9 mouse cellular contexts compared by ENCODE assay signal in the genomic region with DNA sequence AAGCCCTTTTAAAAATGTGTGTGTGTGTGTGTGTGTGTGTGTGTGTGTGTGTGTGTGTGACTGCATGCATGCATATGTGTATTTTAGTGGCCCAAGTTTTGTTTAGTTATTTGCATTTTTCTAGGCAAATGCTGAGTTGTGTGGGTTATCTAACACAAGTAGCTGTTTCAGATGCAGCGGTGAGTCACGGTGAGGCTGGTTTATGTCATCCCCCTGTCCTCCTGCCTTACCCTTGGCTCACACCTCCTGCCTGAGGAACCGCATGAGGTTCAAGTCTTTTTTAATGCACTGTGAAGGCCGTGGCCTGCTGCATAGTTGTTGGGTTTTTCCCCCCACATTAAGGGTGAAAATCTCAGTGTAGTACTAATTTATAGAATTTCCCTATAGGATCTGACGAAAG.
DNase-seq lines count a peak whose midpoint lies in the region; ATAC-seq and TF ChIP-seq lines count a peak whose summit lies in the region.
"Had no signal": no experiment of that assay in that cellular context is flagged by ENCODE, and none has a peak within 500 bp of the region (broad histone marks: within the 10 kb centered on the region; RNA-seq: fewer than 3 reads in every experiment).

No protein-coding gene starts in this region.

- H3K4me1 ChIP-seq in kidney, postnatal 0 days (replicated peaks; ENCODE audit: insufficient read depth, low read length) = peaks cover 5% of the 10 kb centered on the region
- H3K4me1 ChIP-seq in intestine, embryonic 15.5 days (replicated peaks) = peaks cover 35% of the 10 kb centered on the region

- no peak overlapping the region for H3ac ChIP-seq in C2C12 (ENCODE audit: control insufficient read depth, insufficient read length, low read depth)

- CTCF ChIA-PET in Patski (lab: Charles Lee) = interaction anchor here (1.2 kb wide), 1 partner anchor 32 kb away, joined by 4 read pairs; no protein-coding TSS in a partner anchor

- no peak for ATAC-seq in kidney, postnatal 0 days (replicated peaks; ENCODE audit: low FRiP score, low read depth)
- peak; percentile 78 for ATAC-seq in Patski
- ATAC-seq in intestine, embryonic 15.5 days = no peak

- H3K9me3 ChIP-seq in kidney, postnatal 0 days (replicated peaks; ENCODE audit: low read length) = no peaks in the 10 kb centered on the region
- H3K9me3 ChIP-seq in intestine, embryonic 15.5 days = no peaks in the 10 kb centered on the region

- DNase-seq in kidney, postnatal 0 days (ENCODE audit: low spot score) = no peak
- no peak for DNase-seq in kidney, postnatal 14 days
- DNase-seq in Patski (ENCODE audit: low read depth, low spot score) = no peak
- no peak for DNase-seq in spleen, postnatal 14 days (ENCODE audit: low spot score in 2 of 2)
- no peak for DNase-seq in thymus, postnatal 25 days
- DNase-seq in neural tube, embryonic 10.5 days (ENCODE audit: extremely low spot score, low spot score) = no peak

- peaks cover 99% of the 10 kb centered on the region for H3K79me2 ChIP-seq in C2C12 (ENCODE audit: control insufficient read depth, insufficient read depth)

- in situ Hi-C loops in Patski (cut with MboI; ENCODE audit: low pct_unique_long_range_greater_than_20kb) = no loop called here

- peaks cover 69% of the 10 kb centered on the region for H3K79me3 ChIP-seq in C2C12 (ENCODE audit: low read depth)

- H3K4me3 ChIP-seq in kidney, postnatal 0 days (replicated peaks; ENCODE audit: low read depth, low read length) = no peak overlapping the region
- H3K4me3 ChIP-seq in C2C12 (ENCODE audit: insufficient read depth, poor library complexity, severe bottlenecking) = no peak overlapping the region
- H3K4me3 ChIP-seq in intestine, embryonic 15.5 days (replicated peaks) = no peak overlapping the region

- TF ChIP-seq CTCF in kidney, postnatal 0 days (IDR thresholded peaks at IDR 0.05; ENCODE audit: low read depth) = no peak
- TF ChIP-seq CTCF in C2C12 (IDR thresholded peaks at IDR 0.05; ENCODE audit: control insufficient read depth, insufficient read depth, insufficient read length) (no peak), Patski (IDR thresholded peaks at IDR 0.05) (no peak)

- H3K27me3 ChIP-seq in kidney, postnatal 0 days (ENCODE audit: insufficient read depth, low read length) = no peaks in the 10 kb centered on the region
- H3K27me3 ChIP-seq in C2C12 (ENCODE audit: control insufficient read depth, insufficient read depth, insufficient read length) (no peaks in the 10 kb centered on the region), Patski (no peaks in the 10 kb centered on the region)
- H3K27me3 ChIP-seq in intestine, embryonic 15.5 days (replicated peaks) = no peaks in the 10 kb centered on the region

- H3K4me2 ChIP-seq in kidney, postnatal 0 days (ENCODE audit: low read length) = 0 out of 2 replicates have a peak overlapping the region, but pooled peaks have one; percentile 32
- peak overlapping the region; percentile 36 for H3K4me2 ChIP-seq in intestine, embryonic 15.5 days (replicated peaks)

- 67% methylated on average over 5 of the region's 5 CpGs for WGBS in kidney, postnatal 0 days
- 43% methylated on average over 5 of the region's 5 CpGs for WGBS in intestine, embryonic 15.5 days

- POLR2A ChIA-PET in Patski (lab: Charles Lee) = no interaction called here

- H3K27ac ChIP-seq in kidney, postnatal 0 days = 0 out of 2 replicates have a peak overlapping the region, but pooled peaks have one; percentile 57
- H3K27ac ChIP-seq in intestine, embryonic 15.5 days = peak overlapping the region; percentile 60; the same call in 1 of the 2 replicates
- H3K27ac ChIP-seq: liver, embryonic 14.5 days had no signal

- H3K36me3 ChIP-seq in kidney, postnatal 0 days (ENCODE audit: insufficient read depth, low read length) = no peaks in the 10 kb centered on the region
- peaks cover 3% of the 10 kb centered on the region for H3K36me3 ChIP-seq in C2C12 (ENCODE audit: control insufficient read depth, insufficient read depth)
- H3K36me3 ChIP-seq in intestine, embryonic 15.5 days = no peaks in the 10 kb centered on the region

- H3K9ac ChIP-seq in kidney, postnatal 0 days (ENCODE audit: low read depth, low read length) = no peak overlapping the region
- no peak overlapping the region for H3K9ac ChIP-seq in intestine, embryonic 15.5 days
- H3K9ac ChIP-seq: liver, embryonic 14.5 days had no signal

TF ChIP-seq in C2C12, 6 proteins besides CTCF, POLR2A, EP300 and RAD21:
- TF ChIP-seq FOSL1 (IDR thresholded peaks at IDR 0.05; ENCODE audit: insufficient read depth, low read length, poor library complexity, severe bottlenecking) (peak; percentile 40), CEBPB (IDR thresholded peaks at IDR 0.05; ENCODE audit: low read depth) (no peak), MYOD1 (IDR thresholded peaks at IDR 0.05; ENCODE audit: control insufficient read depth, insufficient read length, low read depth) (no peak), USF1 (IDR thresholded peaks at IDR 0.05; ENCODE audit: low read depth) (no peak), MYOG (IDR thresholded peaks at IDR 0.05; ENCODE audit: control insufficient read depth, extremely low read depth, insufficient read length) (no peak), MAX (IDR thresholded peaks at IDR 0.05) (peak; percentile 78)
